Mouse (Mus musculus): ENCODE data around the gene Phlda1. TPM values are rescaled to one million over a fixed set of nuclear protein-coding genes. Genes with fewer than 3 reads are reported as not detected.

Gene Phlda1
- polyA plus RNA-seq, 1 experiment from 2014 or later, result 137 TPM

- Histone ChIP-seq H3K27ac (ENCODE audit: low read length) (no peak overlapping the region), H3K9ac (ENCODE audit: low read length) (no peak overlapping the region), H3K36me3 (ENCODE audit: control insufficient read depth, insufficient read depth, low read length) (peaks cover 24% of the 10 kb centered on the region), H3K4me1 (replicated peaks; ENCODE audit: control insufficient read depth, insufficient read depth, low read length) (peaks cover 8% of the 10 kb centered on the region), H3K27me3 (ENCODE audit: control insufficient read depth, insufficient read depth, low read depth, low read length) (no peaks in the 10 kb centered on the region), H3K4me2 (ENCODE audit: low read depth, low read length) (no peak overlapping the region), H3K4me3 (ENCODE audit: low read length) (no peak overlapping the region), H3K9me3 (ENCODE audit: control insufficient read depth, low read length) (no peaks in the 10 kb centered on the region)
- ATAC-seq (ENCODE audit: low read depth), result no peak
- 70% methylated on average over 6 of the region's 6 CpGs for WGBS
These were observed 6.2 kb upstream of the Phlda1 start for GRCm38 (mm10) chr10:111499892-111500291.

DNA sequence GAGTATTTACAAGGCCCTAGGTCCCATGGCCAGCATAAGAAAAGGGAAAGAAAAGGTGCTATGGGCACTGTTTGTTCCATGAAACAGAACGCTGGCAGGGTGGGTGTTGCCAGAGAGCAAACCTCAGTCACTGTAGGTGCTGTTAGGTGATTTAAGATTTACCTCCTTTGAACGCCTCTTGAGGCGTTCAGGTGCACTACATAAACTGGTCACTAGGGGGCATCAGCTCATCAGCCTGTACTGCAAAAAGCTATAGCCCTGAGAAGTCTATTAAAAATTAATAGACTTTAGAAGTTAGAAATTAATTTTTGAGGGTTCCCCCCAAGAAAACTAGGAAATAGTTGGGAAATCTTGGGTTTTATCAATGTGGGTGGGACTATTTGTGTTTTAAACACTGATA lies 3.0 kb upstream of the Phlda1 start:
- Histone ChIP-seq H3K36me3 (ENCODE audit: control insufficient read depth, insufficient read depth, low read length) (peaks cover 5% of the 10 kb centered on the region; the same call in 1 of the 2 replicates), H3K27me3 (ENCODE audit: control insufficient read depth, insufficient read depth, low read depth, low read length) (no peaks in the 10 kb centered on the region), H3K9me3 (ENCODE audit: control insufficient read depth, low read length) (no peaks in the 10 kb centered on the region), H3K9ac (ENCODE audit: low read length) (no peak overlapping the region), H3K27ac (ENCODE audit: low read length) (no peak overlapping the region), H3K4me1 (replicated peaks; ENCODE audit: control insufficient read depth, insufficient read depth, low read length) (peaks cover 16% of the 10 kb centered on the region), H3K4me3 (ENCODE audit: low read length) (no peak overlapping the region), H3K4me2 (ENCODE audit: low read depth, low read length) (no peak overlapping the region)
- no peak for ATAC-seq (ENCODE audit: low read depth)
- WGBS, result 1% methylated on average over 3 of the region's 3 CpGs

DNA sequence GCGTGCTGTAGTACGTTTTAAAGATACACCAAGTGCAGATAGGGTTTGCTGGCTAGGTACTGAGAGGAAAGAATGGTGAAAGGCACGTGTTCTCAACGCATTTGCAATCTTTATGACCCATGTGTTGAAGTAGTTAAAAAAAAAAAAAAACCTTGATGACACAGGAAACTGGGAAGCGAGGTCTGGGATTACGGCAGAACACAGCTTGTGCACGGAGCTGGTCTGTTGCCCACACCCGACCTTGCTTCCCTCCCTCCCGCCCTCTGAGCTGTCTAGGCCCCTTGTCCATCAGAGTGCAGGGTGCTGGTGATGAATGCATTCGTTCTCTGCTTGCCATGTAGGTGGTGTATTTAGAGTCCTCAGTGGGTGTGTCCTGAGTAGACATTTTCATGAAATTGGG lies 2.4 kb upstream of the Phlda1 start:
- H3K9ac ChIP-seq (ENCODE audit: low read length), result peak overlapping the region; percentile 32; the same call in 1 of the 2 replicates
- ATAC-seq (ENCODE audit: low read depth), result no peak
- no peaks in the 10 kb centered on the region for H3K27me3 ChIP-seq (ENCODE audit: control insufficient read depth, insufficient read depth, low read depth, low read length)
- peaks cover 16% of the 10 kb centered on the region for H3K4me1 ChIP-seq (replicated peaks; ENCODE audit: control insufficient read depth, insufficient read depth, low read length)
- 22% methylated on average over 10 of the region's 10 CpGs for WGBS
- no peak overlapping the region for H3K27ac ChIP-seq (ENCODE audit: low read length)
- H3K4me3 ChIP-seq (ENCODE audit: low read length), result no peak overlapping the region
- no peaks in the 10 kb centered on the region for H3K9me3 ChIP-seq (ENCODE audit: control insufficient read depth, low read length)
- no peak overlapping the region for H3K4me2 ChIP-seq (ENCODE audit: low read depth, low read length)
- peaks cover 4% of the 10 kb centered on the region for H3K36me3 ChIP-seq (ENCODE audit: control insufficient read depth, insufficient read depth, low read length)

- no peaks in the 10 kb centered on the region for H3K27me3 ChIP-seq (ENCODE audit: control insufficient read depth, insufficient read depth, low read depth, low read length)
- no peak overlapping the region; the same call in 1 of the 2 replicates for H3K27ac ChIP-seq (ENCODE audit: low read length)
- H3K9me3 ChIP-seq (ENCODE audit: control insufficient read depth, low read length), result no peaks in the 10 kb centered on the region
- H3K9ac ChIP-seq (ENCODE audit: low read length), result no peak overlapping the region
- H3K36me3 ChIP-seq (ENCODE audit: control insufficient read depth, insufficient read depth, low read length), result peaks cover 6% of the 10 kb centered on the region
- ATAC-seq (ENCODE audit: low read depth), result no peak
- H3K4me2 ChIP-seq (ENCODE audit: low read depth, low read length), result no peak overlapping the region
- peaks cover 17% of the 10 kb centered on the region for H3K4me1 ChIP-seq (replicated peaks; ENCODE audit: control insufficient read depth, insufficient read depth, low read length)
- no peak overlapping the region for H3K4me3 ChIP-seq (ENCODE audit: low read length)
- WGBS, result 51% methylated on average over 1 of the region's 1 CpGs
These were observed 1.5 kb upstream of the Phlda1 start for GRCm38 (mm10) chr10:111504606-111505005.

DNA sequence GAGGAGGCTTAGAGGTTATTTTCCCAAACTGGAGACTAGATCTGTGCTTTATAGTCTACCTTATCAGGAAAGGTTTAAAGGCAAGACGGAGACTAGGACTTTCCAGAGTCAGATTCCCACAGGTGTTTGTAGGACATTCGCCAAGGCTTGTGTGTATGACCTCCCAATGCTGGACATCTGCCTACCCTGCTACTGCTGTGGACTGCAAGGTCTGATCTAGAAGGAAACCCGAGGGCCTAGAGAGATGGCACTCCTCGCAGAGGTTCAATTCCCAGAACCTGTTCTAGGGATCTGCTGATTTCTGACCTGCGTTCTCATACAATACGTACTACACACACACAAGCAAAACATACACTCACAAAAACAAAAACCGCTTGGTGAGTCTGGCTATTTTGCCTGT lies 680 bp upstream of the Phlda1 start:
- H3K4me1 ChIP-seq (replicated peaks; ENCODE audit: control insufficient read depth, insufficient read depth, low read length), result peaks cover 24% of the 10 kb centered on the region
- peak overlapping the region; percentile 98; the same call in 1 of the 2 replicates for H3K27ac ChIP-seq (ENCODE audit: low read length)
- peak overlapping the region; percentile 90 for H3K4me3 ChIP-seq (ENCODE audit: low read length)
- H3K4me2 ChIP-seq (ENCODE audit: low read depth, low read length), result peak overlapping the region; percentile 89
- no peaks in the 10 kb centered on the region for H3K27me3 ChIP-seq (ENCODE audit: control insufficient read depth, insufficient read depth, low read depth, low read length)
- WGBS, result 55% methylated on average over 7 of the region's 7 CpGs
- ATAC-seq (ENCODE audit: low read depth), result no peak
- no peaks in the 10 kb centered on the region for H3K9me3 ChIP-seq (ENCODE audit: control insufficient read depth, low read length)
- H3K9ac ChIP-seq (ENCODE audit: low read length), result peak overlapping the region; percentile 78
- peaks cover 6% of the 10 kb centered on the region for H3K36me3 ChIP-seq (ENCODE audit: control insufficient read depth, insufficient read depth, low read length)

DNA sequence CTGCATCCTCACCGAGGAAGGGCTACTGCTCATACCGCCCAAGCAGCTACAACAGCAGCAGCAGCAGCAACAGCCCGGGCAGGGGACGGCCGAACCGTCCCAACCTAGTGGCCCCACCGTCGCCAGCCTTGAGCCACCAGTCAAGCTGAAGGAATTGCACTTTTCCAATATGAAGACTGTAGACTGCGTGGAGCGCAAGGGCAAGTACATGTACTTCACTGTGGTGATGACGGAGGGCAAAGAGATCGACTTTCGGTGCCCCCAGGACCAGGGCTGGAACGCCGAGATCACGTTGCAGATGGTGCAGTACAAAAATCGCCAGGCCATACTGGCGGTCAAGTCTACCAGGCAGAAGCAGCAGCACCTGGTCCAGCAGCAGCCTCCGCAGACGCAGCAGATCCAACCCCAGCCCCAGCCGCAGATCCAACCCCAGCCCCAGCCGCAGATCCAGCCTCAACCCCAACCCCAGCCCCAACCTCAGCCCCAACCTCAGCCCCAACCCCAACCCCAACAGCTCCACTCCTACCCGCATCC lies 907 bp downstream of the Phlda1 start:
- Histone ChIP-seq H3K9me3 (ENCODE audit: control insufficient read depth, low read length) (no peaks in the 10 kb centered on the region), H3K36me3 (ENCODE audit: control insufficient read depth, insufficient read depth, low read length) (peaks cover 6% of the 10 kb centered on the region), H3K4me2 (ENCODE audit: low read depth, low read length) (peak overlapping the region; percentile 89), H3K9ac (ENCODE audit: low read length) (peak overlapping the region; percentile 96), H3K27ac (ENCODE audit: low read length) (peak overlapping the region; percentile 98), H3K27me3 (ENCODE audit: control insufficient read depth, insufficient read depth, low read depth, low read length) (no peaks in the 10 kb centered on the region), H3K4me3 (ENCODE audit: low read length) (peak overlapping the region; percentile 90), H3K4me1 (replicated peaks; ENCODE audit: control insufficient read depth, insufficient read depth, low read length) (peaks cover 34% of the 10 kb centered on the region)
- ATAC-seq (ENCODE audit: low read depth), result peak; percentile 18
- 0% methylated on average over 21 of the region's 23 CpGs for WGBS

DNA sequence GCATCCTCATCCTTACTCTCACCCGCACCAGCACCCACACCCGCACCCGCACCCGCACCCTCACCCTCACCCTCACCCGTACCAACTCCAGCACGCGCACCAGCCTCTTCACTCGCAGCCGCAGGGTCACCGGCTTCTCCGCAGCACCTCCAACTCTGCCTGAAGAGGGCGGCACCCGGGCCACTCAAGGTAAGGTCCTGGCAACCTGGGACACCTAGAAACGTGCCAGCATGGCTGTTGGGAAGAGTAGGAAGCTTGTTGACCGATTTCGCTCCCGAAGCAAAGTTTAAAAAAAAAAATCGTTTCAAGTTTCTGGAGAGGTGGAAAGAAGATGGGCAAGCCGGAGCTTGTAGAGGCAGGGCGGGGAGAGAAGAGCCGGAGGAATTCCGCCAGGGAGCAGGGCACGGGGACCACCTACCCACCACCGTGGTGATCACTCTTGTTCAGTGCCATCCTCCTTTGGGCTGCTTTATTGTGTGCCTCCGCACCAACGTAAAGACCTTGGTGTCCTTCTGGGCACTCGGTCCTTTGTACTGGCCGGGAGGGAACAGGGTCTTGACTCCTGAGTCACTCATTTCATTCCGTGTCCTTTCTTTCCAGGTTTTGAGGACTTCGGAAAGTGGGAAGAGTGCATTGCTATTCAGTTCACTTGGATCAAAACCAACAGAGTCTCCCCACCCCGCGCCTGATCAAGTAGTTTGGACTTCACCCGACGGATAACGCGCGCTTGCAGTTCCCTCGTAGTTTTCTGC lies 1.6 kb downstream of the Phlda1 start:
- Histone ChIP-seq H3K27me3 (ENCODE audit: control insufficient read depth, insufficient read depth, low read depth, low read length) (no peaks in the 10 kb centered on the region), H3K27ac (ENCODE audit: low read length) (peak overlapping the region; percentile 98), H3K4me1 (replicated peaks; ENCODE audit: control insufficient read depth, insufficient read depth, low read length) (peaks cover 40% of the 10 kb centered on the region), H3K36me3 (ENCODE audit: control insufficient read depth, insufficient read depth, low read length) (peaks cover 6% of the 10 kb centered on the region), H3K4me3 (ENCODE audit: low read length) (peak overlapping the region; percentile 90), H3K9me3 (ENCODE audit: control insufficient read depth, low read length) (no peaks in the 10 kb centered on the region), H3K9ac (ENCODE audit: low read length) (peak overlapping the region; percentile 96), H3K4me2 (ENCODE audit: low read depth, low read length) (peak overlapping the region; percentile 89)
- 0 out of 2 replicates have a peak, but pooled peaks have one; percentile 2 for ATAC-seq (ENCODE audit: low read depth)
- WGBS, result under 1% methylated on average over 36 of the region's 38 CpGs

DNA sequence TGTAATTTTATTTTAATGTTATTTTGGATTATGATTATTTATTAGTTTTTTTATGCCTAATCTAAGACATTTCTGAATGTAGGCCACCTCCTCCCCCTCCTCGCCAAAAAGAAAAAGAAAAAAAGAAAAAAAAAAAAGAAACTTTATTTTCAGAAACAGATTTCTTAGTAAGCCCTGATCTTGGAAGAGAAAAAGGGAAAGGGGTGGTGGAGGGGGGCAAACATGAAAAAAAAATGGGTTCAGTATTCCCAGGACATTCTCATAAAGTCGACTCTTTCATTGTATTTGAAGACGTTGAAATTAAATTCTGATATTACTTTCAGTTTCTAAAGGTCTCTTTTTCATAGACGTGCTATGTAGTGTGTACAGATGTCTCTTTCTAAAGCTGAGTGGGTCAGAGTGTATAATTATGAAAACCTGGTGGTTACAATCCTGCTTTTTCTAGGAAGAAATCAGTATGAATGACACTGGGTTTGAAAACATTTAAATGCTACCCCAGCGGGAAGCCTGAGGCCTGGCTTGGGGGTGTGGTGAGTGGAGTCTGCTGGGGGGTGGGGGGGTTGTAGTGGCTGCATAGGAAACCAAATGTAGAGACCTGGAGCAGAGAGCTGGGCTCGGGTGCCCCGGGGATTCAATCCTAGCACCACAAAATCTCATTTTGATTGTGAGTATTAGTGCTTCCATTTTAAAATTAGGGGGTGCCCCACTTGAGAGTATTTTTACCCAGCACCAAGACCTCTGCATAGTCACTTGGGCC lies 2.4 kb downstream of the Phlda1 start:
- Histone ChIP-seq H3K9me3 (ENCODE audit: control insufficient read depth, low read length) (no peaks in the 10 kb centered on the region), H3K9ac (ENCODE audit: low read length) (peak overlapping the region; percentile 96), H3K4me2 (ENCODE audit: low read depth, low read length) (peak overlapping the region; percentile 89), H3K27me3 (ENCODE audit: control insufficient read depth, insufficient read depth, low read depth, low read length) (no peaks in the 10 kb centered on the region), H3K36me3 (ENCODE audit: control insufficient read depth, insufficient read depth, low read length) (peaks cover 6% of the 10 kb centered on the region), H3K27ac (ENCODE audit: low read length) (peak overlapping the region; percentile 98), H3K4me3 (ENCODE audit: low read length) (peak overlapping the region; percentile 90), H3K4me1 (replicated peaks; ENCODE audit: control insufficient read depth, insufficient read depth, low read length) (peaks cover 38% of the 10 kb centered on the region)
- 6% methylated on average over 7 of the region's 7 CpGs for WGBS
- ATAC-seq (ENCODE audit: low read depth), result no peak
